Mouse (Mus musculus): ENCODE measurements around the gene Tns3. TPM values are rescaled to one million over a fixed set of nuclear protein-coding genes. Genes with fewer than 3 reads are reported as not detected.
A peak's percentile ranks its signal among the peaks of the same experiment; 100 is the strongest.

Gene Tns3
- total RNA-seq (2021): 10 to 100 TPM; 33.6 to 40.1 TPM
- long read RNA-seq, experiment 1, full-length matches to known transcripts: 1 of 14 reads
- long read RNA-seq, experiment 1, partial matches to known transcripts: 3 of 14 reads
- long read RNA-seq, experiment 1, other reads (novel, unspliced or antisense): 10 of 14 reads
- long read RNA-seq, experiment 2, partial matches to known transcripts: 0 of 10 reads
- long read RNA-seq, experiment 2, other reads (novel, unspliced or antisense): 10 of 10 reads

- Histone ChIP-seq H3K27ac (peak within 1 kb of the TSS; percentile 73), H3K4me3 (peak within 1 kb of the TSS; percentile 67)
- peak; percentile 36 for TF ChIP-seq CTCF (IDR thresholded peaks at IDR 0.05)
- intact Hi-C loops (cut with DNase I): loop anchor here (5.0 kb wide), 1 partner anchor 198 kb away; no protein-coding TSS in a partner anchor
- peak; percentile 29 to 37 for DNase-seq (ENCODE audit: extremely low spot score in 1 of 2, low spot score in 2 of 2)
These were observed at the start of gene Tns3 for GRCm38 (mm10) chr11:8664393-8664743. Gene Tns3 (minus strand): TSS chr11:8664535.

GRCm38 (mm10) chr11:8706246-8707041, 42.1 kb upstream of the Tns3 start:
- H3K27ac ChIP-seq: no peak overlapping the region
- no peak for DNase-seq (ENCODE audit: extremely low spot score in 1 of 2, low spot score in 2 of 2)
- intact Hi-C loops (cut with DNase I): no loop called here
- H3K4me3 ChIP-seq: no peak overlapping the region
- TF ChIP-seq CTCF (IDR thresholded peaks at IDR 0.05): no peak

GRCm38 (mm10) chr11:8705156-8705555, 40.8 kb upstream of the Tns3 start:
- no peak overlapping the region for H3K27ac ChIP-seq
- no peak for TF ChIP-seq CTCF (IDR thresholded peaks at IDR 0.05)
- H3K4me3 ChIP-seq: no peak overlapping the region
- DNase-seq (ENCODE audit: extremely low spot score in 1 of 2, low spot score in 2 of 2): no peak
- intact Hi-C loops (cut with DNase I): no loop called here

- intact Hi-C loops (cut with DNase I): no loop called here
These were observed 39.5 kb upstream of the Tns3 start for GRCm38 (mm10) chr11:8703876-8704275.

GRCm38 (mm10) chr11:8702532-8702886, 38.2 kb upstream of the Tns3 start:
- intact Hi-C loops (cut with DNase I): no loop called here
- TF ChIP-seq CTCF (IDR thresholded peaks at IDR 0.05): no peak
- DNase-seq (ENCODE audit: extremely low spot score in 1 of 2, low spot score in 2 of 2): no peak
- no peak overlapping the region for H3K4me3 ChIP-seq
- no peak overlapping the region for H3K27ac ChIP-seq

More at GRCm38 (mm10) chr11:8703876-8704275, 39.5 kb upstream of the Tns3 start:
- no peak overlapping the region for H3K27ac ChIP-seq
- H3K4me3 ChIP-seq: no peak overlapping the region
- TF ChIP-seq CTCF (IDR thresholded peaks at IDR 0.05): no peak
- no peak for DNase-seq (ENCODE audit: extremely low spot score in 1 of 2, low spot score in 2 of 2)

GRCm38 (mm10) chr11:8701845-8702531, 37.7 kb upstream of the Tns3 start:
- TF ChIP-seq CTCF (IDR thresholded peaks at IDR 0.05): no peak
- Histone ChIP-seq H3K4me3 (no peak overlapping the region), H3K27ac (no peak overlapping the region)
- intact Hi-C loops (cut with DNase I): no loop called here
- DNase-seq (ENCODE audit: extremely low spot score in 1 of 2, low spot score in 2 of 2): no peak

- intact Hi-C loops (cut with DNase I): no loop called here
- H3K4me3 ChIP-seq: no peak overlapping the region
- no peak for TF ChIP-seq CTCF (IDR thresholded peaks at IDR 0.05)
- H3K27ac ChIP-seq: no peak overlapping the region
- no peak for DNase-seq (ENCODE audit: extremely low spot score in 1 of 2, low spot score in 2 of 2)
These were observed 37.1 kb upstream of the Tns3 start for GRCm38 (mm10) chr11:8701400-8701799.

GRCm38 (mm10) chr11:8700641-8701221, 36.4 kb upstream of the Tns3 start:
- intact Hi-C loops (cut with DNase I): no loop called here
- DNase-seq (ENCODE audit: extremely low spot score in 1 of 2, low spot score in 2 of 2): no peak
- no peak overlapping the region for H3K4me3 ChIP-seq
- no peak overlapping the region for H3K27ac ChIP-seq
- no peak for TF ChIP-seq CTCF (IDR thresholded peaks at IDR 0.05)

GRCm38 (mm10) chr11:8699777-8700176, 35.4 kb upstream of the Tns3 start:
- no peak for TF ChIP-seq CTCF (IDR thresholded peaks at IDR 0.05)
- H3K27ac ChIP-seq: no peak overlapping the region
- no peak overlapping the region for H3K4me3 ChIP-seq
- intact Hi-C loops (cut with DNase I): no loop called here
- DNase-seq (ENCODE audit: extremely low spot score in 1 of 2, low spot score in 2 of 2): no peak

GRCm38 (mm10) chr11:8697670-8698069, 33.3 kb upstream of the Tns3 start:
- Histone ChIP-seq H3K4me3 (no peak overlapping the region), H3K27ac (no peak overlapping the region)
- intact Hi-C loops (cut with DNase I): no loop called here
- TF ChIP-seq CTCF (IDR thresholded peaks at IDR 0.05): no peak
- DNase-seq (ENCODE audit: extremely low spot score in 1 of 2, low spot score in 2 of 2): no peak

- no peak for TF ChIP-seq CTCF (IDR thresholded peaks at IDR 0.05)
- Histone ChIP-seq H3K4me3 (no peak overlapping the region), H3K27ac (no peak overlapping the region)
- intact Hi-C loops (cut with DNase I): no loop called here
- DNase-seq (ENCODE audit: extremely low spot score in 1 of 2, low spot score in 2 of 2): no peak
These were observed 29.8 kb upstream of the Tns3 start for GRCm38 (mm10) chr11:8694096-8694495.

All from left cerebral cortex, adult 2 months (tissue).